Mouse (Mus musculus) monocyte, adult 5-6 weeks (primary cell): ENCODE measurements around the gene Ddost. TPM values are rescaled to one million over a fixed set of nuclear protein-coding genes. Genes with fewer than 3 reads are reported as not detected.
"Not testable (repeated sequence)": the region's sequence is repeated elsewhere in the genome, so short reads cannot be mapped to it uniquely, and the experiment has no call there.

ENCODE experiments used
- ATAC-seq: fragments of 153-309, 156-312 bp; replicated peaks from 2 replicates; pipeline ENCODE4 v1.8.0; 2017; ENCODE audit warnings: mild to moderate bottlenecking; ENCODE audit not compliant: low TSS enrichment, insufficient number of reproducible peaks, severe bottlenecking, poor library complexity, low FRiP score
- total RNA-seq: library from RNA; stranded (forward); fragments of 200-1000, 200-491, 200-594 nt; gene quantifications from 3 replicates; pipeline ENCODE4 v1.2.3, GENCODE M21; 2017

Ddost gene
- total RNA-seq, 1 experiment from 2014 or later: 53.8 TPM

GRCm38 (mm10) chr4:138307025-138307424 is 2.5 kb downstream of the Ddost start:
- ATAC-seq: no peak

- no peak for ATAC-seq
These were observed 3.2 kb downstream of the Ddost start for GRCm38 (mm10) chr4:138307739-138308138.

- no peak for ATAC-seq
These were observed 5.9 kb downstream of the Ddost start for GRCm38 (mm10) chr4:138310311-138310910.

- 0 out of 2 replicates have a peak, but pooled peaks have one; percentile 36 for ATAC-seq
These were observed 7.1 kb downstream of the Ddost start for GRCm38 (mm10) chr4:138311595-138311994.

GRCm38 (mm10) chr4:138312105-138312504 is 7.6 kb downstream of the Ddost start:
- ATAC-seq: no peak

- ATAC-seq: no peak
These were observed 8.5 kb downstream of the Ddost start for GRCm38 (mm10) chr4:138313021-138313420.

GRCm38 (mm10) chr4:138313795-138314194 is 9.3 kb downstream of the Ddost start:
- ATAC-seq: no peak

GRCm38 (mm10) chr4:138315781-138316180 is 11.3 kb downstream of the Ddost start:
- no peak for ATAC-seq

- ATAC-seq: no peak
These were observed 11.8 kb downstream of the Ddost start for GRCm38 (mm10) chr4:138316369-138316768.

GRCm38 (mm10) chr4:138318509-138319266 is 14.2 kb downstream of the Ddost start:
- peak; percentile 53; the same call in 1 of the 2 replicates for ATAC-seq

GRCm38 (mm10) chr4:138319508-138319907 is 15.0 kb downstream of the Ddost start:
- ATAC-seq: peak; percentile 70

- ATAC-seq: no peak
These were observed 16.2 kb downstream of the Ddost start for GRCm38 (mm10) chr4:138320711-138321110.

GRCm38 (mm10) chr4:138321488-138321887 is 17.0 kb downstream of the Ddost start:
- ATAC-seq: no peak

- no peak for ATAC-seq
These were observed 18.2 kb downstream of the Ddost start for GRCm38 (mm10) chr4:138322692-138323091.

- no peak for ATAC-seq
These were observed 19.2 kb downstream of the Ddost start for GRCm38 (mm10) chr4:138323753-138324152.

GRCm38 (mm10) chr4:138324451-138324850 is 19.9 kb downstream of the Ddost start:
- no peak for ATAC-seq

- peak; percentile 92 for ATAC-seq
These were observed 21.0 kb downstream of the Ddost start for GRCm38 (mm10) chr4:138325466-138326076.

- ATAC-seq: peak; percentile 63
These were observed 21.7 kb downstream of the Ddost start, which contains the start of gene Pink1 for GRCm38 (mm10) chr4:138326077-138326695. Pink1 (minus strand) TSS chr4:138326307.

- not testable (repeated sequence) for ATAC-seq
These were observed 22.6 kb downstream of the Ddost start for GRCm38 (mm10) chr4:138327155-138327554.
